Mouse (Mus musculus): ENCODE data around the gene Gm49359. TPM values are rescaled to one million over a fixed set of nuclear protein-coding genes. Genes with fewer than 3 reads are reported as not detected.
"Not testable (repeated sequence)": the region's sequence is repeated elsewhere in the genome, so short reads cannot be mapped to it uniquely, and the experiment has no call there.

Gm49359 gene
- 16.9 and 17.8 TPM in 2 replicates for polyA plus RNA-seq (2015; fragmentation: Nextera tagmentation; extraction: Ambion mirVana)

GRCm38 (mm10) chr13:62466424-62467334 is at the start of gene Gm49359:
Gene Gm49359, minus strand, starts transcription at chr13:62466832.
- Histone ChIP-seq H3K9ac (peak within 1 kb of the TSS; percentile 74), H3K36me3 (peaks cover 15% of the 10 kb centered on the region), H3K4me3 (peak within 1 kb of the TSS; percentile 58), H3K9me3 (peaks cover 14% of the 10 kb centered on the region), H3K27ac (peak within 1 kb of the TSS; percentile 87), H3K4me2 (peak within 1 kb of the TSS; percentile 45)
- peak; percentile 100 for ATAC-seq (ENCODE audit: low FRiP score)
- not testable (repeated sequence) for H3K27me3 ChIP-seq; H3K4me1 ChIP-seq (replicated peaks)
- WGBS = 5% methylated on average over 28 of the region's 28 CpGs

- H3K9me3 ChIP-seq = peaks cover 11% of the 10 kb centered on the region
- not testable (repeated sequence) for H3K4me2 ChIP-seq; H3K9ac ChIP-seq; H3K4me3 ChIP-seq; H3K27ac ChIP-seq; H3K27me3 ChIP-seq; H3K4me1 ChIP-seq (replicated peaks); ATAC-seq (ENCODE audit: low FRiP score); H3K36me3 ChIP-seq
- 86% methylated on average over 1 of the region's 1 CpGs for WGBS
Measured at GRCm38 (mm10) chr13:62510641-62511420, 44.2 kb upstream of the Gm49359 start.

GRCm38 (mm10) chr13:62472661-62473060 is 6.0 kb upstream of the Gm49359 start:
- not testable (repeated sequence) for H3K4me3 ChIP-seq; H3K9me3 ChIP-seq; H3K36me3 ChIP-seq; ATAC-seq (ENCODE audit: low FRiP score); H3K9ac ChIP-seq; H3K27ac ChIP-seq; H3K4me1 ChIP-seq (replicated peaks); H3K4me2 ChIP-seq; H3K27me3 ChIP-seq
- 93% methylated on average over 8 of the region's 8 CpGs for WGBS

GRCm38 (mm10) chr13:62469947-62470346 is 3.3 kb upstream of the Gm49359 start:
- H3K4me2 ChIP-seq; H3K27ac ChIP-seq; H3K9ac ChIP-seq; H3K4me1 ChIP-seq (replicated peaks); H3K27me3 ChIP-seq; ATAC-seq (ENCODE audit: low FRiP score); H3K9me3 ChIP-seq; H3K4me3 ChIP-seq; H3K36me3 ChIP-seq: not testable (repeated sequence)

Small RNA genes lying within 50 kb of the gene (microRNA-seq; reads per million reads assigned to microRNA genes)
- not detected for gene Gm22256

Other genes starting within 250 kb of the Gm49359 start
- 2.5 and 2.6 TPM in 2 replicates for gene Gm3604, start 83.7 kb downstream of the Gm49359 start, polyA plus RNA-seq (2015; fragmentation: Nextera tagmentation; extraction: Ambion mirVana)
- not detected in 2 replicates for gene Zfp935, start 91.7 kb upstream of the Gm49359 start, polyA plus RNA-seq (2015; fragmentation: Nextera tagmentation; extraction: Ambion mirVana)
- 12.9 and 14.4 TPM in 2 replicates for gene Zfp934, start 104.4 kb upstream of the Gm49359 start, polyA plus RNA-seq (2015; fragmentation: Nextera tagmentation; extraction: Ambion mirVana)
- 8.5 and 9.4 TPM in 2 replicates for gene 6720489N17Rik, start 157.3 kb upstream of the Gm49359 start, polyA plus RNA-seq (2015; fragmentation: Nextera tagmentation; extraction: Ambion mirVana)

Data from hindbrain, embryonic 13.5 days (tissue).